Mouse (Mus musculus) adrenal gland, adult (tissue): ENCODE data around the gene Mettl16.

Source experiments
- DNase-seq, 2 experiments: peaks; one replicate each; pipeline ENCODE4 v3.0.0; 2022 to 2023; ENCODE audit warnings: low spot score in 1 of 2; ENCODE audit not compliant: inconsistent age in 2 of 2

The Mettl16 gene

DNA sequence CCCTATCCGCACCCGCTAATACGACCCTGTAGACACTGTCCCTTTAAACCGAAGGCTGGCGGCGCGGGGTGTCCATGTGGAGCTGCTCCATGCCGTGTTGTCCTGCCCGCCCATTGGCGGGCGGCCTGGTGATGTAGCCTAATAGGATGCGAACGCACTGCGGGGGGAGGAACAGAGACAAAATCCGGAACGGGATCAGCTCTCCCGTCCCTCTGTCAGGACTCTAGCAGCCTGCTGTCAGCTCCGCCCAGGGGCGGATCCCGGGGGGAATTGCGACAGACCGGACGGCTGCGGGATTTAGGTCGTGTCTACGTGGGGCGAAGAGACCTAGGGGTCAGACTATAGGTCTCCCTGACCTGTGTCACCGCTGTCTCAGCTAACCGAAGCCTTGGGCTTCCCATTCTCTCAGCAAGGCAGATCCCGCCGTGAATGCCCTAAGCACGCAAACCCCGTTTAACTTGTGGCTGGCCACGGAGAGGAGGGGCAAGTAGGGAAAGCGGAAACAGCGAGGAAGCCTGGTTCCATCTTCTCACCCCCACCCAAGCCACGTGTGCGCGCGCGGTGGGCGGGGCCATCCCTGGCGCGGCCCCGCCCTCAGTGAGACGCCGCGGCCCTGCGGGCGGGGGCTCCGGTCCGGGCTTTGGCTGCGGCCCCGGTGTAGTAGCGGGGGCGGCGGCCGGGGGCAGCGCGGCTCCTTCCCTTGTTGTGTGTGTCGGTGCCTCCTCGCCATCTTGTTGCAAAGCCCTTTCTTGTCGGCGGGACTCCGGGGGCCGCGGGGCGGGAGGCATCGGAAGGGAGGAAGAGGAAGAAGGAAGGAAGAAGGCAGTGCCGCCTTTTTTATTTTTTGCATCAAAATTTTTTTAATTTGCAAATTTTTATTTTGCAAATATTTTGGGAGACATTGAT lies 59.9 kb downstream of the Mettl16 start, which contains the start of gene Mnt:
Gene Mnt (plus strand): TSS at position 665 of the 906 bp plus-strand sequence.
- DNase-seq = peak; percentile 100

DNA sequence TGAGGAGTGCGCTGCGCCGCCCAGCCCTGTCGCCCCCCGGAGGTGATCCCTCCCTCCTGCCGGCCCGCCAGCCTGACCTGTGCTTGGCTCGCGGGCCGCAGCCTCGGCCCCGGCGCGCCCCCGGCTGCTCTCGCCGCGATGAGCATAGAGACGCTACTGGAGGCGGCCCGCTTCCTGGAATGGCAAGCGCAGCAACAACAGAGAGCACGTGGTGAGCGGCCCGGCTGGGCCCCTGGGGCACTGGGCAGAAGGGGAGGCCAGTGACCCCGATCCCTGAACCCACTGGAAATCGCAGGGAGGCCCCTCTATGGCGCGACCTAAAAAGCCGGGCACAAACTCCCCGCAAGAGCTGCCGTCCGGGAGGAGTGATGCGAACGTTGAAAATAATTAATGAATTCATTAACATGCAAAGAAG lies 60.6 kb downstream of the Mettl16 start:
- DNase-seq = peak; percentile 79 to 88

DNA sequence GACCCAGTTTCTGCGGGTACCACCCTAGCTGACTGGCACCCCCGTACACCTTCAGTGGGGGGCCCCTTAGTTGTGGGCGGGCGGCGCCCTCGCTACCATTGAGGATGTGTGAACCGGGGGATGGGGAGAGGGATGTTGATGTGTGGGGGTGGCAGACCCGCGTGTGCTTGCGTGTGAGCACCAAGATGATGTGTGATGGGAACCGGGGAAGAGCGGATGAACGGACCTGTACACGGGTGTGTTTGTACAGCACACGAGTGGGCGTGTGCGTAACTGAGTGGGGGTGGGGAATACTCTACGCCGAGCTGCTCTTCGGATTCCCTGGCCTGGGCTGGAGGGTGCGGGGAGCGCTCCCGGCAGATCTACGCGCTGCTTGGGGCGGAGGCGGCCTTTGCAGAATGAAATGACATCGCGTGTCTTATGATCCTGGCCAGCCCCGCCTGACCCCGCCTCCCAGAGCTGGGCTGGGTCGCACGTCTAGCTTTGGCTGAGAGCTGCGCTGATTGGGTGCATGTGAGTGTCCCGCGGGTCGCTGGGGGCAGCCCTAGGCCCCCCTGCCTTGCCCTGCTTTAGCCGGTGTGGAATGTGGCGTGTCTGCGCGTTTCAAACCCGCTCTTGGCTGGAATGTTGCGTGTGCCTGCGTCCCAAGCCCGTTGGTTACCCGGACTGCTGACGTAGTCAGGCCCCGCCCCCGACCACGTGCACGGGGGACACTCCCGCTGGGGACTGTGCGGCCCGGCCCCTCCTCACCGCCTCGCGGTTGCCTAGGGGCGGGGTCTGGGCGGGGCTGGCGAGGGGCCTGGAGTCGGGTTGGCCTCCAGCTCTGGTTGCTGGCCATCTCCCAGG lies 61.2 kb downstream of the Mettl16 start:
- DNase-seq = peak; percentile 100

DNA sequence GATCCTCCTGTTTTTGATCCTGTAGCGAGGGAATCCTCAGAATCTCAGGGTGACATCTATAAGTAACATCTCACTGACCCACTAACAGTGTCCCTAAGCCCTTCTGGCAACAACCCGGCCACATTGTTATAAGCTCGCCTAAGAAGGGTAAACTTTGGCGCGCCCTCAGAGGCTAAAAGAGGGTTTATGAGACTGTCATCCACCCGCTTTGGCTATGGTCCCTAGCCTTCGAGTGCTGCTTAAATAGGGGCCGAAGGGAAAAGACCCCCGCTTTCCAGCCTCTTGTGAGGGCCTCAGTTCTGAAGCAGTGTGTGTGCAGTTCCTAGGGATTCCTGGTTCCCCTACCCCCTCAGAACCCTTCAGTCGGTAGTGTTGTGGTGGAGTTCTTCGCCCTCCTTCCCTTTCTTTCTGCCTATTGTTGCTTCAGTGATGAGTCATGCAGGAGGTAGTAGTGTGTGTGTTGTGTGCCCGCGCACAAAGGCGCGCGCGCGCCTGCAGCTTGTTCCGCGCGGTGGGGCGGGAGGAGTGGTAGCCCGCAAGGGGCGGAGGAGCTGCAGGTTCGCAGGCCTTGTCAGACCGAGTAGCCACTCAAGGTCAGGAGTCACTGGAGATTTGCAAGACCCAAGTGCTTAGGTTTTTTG lies 62.0 kb downstream of the Mettl16 start:
- peak; percentile 91 to 94 for DNase-seq

DNA sequence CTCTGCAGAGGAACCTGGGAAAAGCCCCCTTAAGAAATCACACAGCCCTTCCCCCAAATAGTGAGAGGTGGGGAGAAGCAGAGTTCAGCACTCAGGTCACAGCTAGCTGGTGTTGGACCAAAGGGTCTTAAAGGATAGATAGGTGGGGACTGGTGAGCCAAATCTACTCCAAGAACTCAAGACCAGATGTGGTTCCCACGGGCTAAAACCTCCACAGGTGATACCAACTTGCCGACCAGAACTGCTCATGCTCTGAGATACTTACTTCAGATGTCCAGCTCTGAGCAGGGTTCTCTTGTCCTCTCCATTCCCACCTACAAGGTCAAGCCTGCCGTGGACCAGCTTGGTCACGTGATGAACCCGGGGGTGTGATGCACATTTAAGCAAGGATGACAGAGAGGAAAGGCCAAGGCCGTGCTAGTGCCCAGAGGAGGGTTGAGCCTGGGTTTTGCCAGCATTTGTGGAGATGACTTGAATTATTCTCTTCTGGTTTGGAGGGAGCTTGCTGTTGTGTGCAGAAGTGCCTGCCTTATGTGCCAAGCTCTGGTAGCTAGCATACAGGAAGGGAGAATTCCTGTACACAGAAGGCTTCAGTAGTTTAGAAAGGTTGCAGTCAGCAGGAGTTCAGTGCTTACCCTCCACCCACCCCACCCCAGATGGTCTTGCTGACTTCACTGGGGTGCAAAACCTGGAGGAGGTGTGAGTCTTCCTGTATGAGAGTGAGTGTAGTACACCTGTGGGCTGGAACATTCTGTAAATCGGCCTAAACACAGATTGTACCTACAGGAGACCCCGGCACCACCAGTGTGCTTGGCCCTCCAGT lies 63.1 kb downstream of the Mettl16 start:
- DNase-seq = peak; percentile 92 to 94

DNA sequence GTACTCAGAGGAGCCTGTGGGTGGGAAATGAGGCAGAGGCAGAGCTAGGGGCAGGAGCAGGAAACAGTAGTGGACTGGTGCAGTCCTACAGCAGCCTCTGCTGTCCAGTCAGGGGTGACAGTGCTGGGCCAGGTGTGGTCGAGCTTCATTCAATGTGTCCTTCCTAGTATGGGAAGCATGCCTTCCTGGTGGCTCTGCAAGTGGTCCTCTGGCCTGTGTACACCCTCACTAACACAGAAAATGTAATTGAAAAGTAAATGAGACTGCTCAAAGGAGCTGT lies 63.7 kb downstream of the Mettl16 start:
- DNase-seq = peak in 1 of 2 experiments; percentile 45

DNA sequence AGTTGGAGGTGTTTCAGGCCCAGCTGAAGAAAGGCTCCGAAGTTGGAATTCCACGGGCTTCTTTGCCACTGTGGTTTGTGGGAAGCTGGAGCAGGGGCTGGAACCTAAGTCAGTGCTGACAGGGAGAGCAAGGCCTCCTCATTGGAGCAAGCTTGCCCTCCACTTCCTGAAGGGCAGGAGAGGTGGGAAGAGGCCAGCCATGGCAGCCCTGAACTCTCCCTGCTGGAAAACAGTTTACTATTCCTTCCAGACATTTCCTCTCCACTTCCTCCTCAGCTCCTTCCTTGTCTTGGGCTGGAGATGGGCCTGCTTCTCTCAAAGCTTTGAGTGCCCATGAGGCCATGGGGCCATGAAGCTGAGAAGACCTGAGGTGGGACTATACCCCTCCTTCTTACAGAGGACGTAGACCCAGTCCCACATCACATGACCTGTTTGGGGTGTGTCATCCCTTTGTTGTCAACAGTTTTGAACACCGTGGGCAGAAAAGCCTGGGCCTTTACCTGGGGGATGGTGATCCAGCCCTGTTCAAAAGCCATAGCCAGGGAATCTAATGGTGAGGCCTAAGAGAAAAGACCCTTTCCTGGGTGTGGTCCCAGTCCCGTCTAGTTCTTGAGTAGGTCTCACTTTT lies 64.1 kb downstream of the Mettl16 start:
- DNase-seq = peak; percentile 40 to 70

DNA sequence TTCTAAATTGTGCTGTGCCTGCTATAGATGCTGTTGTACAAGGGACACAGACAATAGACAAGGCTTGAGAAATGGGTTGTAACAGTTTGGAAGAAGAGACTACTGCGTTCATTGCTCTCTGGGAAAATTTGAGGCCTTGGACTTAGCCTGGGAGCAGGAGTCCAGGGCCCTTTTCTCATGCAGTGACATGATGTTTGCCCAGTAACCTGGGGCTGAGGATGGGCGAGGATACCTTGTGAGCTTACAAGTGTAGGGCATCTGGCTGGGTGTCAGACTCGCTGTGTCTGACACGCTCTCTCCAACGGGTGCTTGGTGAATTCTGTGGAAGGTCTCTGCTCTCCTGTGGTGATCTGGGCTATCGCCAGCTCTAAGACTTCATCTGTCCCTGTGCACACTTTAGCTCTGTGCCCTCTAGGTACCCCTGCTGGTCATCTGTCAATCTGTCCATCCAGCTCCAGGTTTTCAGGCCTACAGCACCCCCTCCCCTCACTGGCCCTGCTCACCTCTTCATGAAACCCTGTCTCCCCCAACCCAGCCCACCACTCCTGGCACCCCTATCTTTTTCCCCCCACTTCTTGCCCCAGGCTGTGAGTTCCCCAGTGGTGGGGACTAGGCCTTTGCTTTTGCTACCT lies 65.1 kb downstream of the Mettl16 start:
- DNase-seq = peak in 1 of 2 experiments; percentile 28

DNA sequence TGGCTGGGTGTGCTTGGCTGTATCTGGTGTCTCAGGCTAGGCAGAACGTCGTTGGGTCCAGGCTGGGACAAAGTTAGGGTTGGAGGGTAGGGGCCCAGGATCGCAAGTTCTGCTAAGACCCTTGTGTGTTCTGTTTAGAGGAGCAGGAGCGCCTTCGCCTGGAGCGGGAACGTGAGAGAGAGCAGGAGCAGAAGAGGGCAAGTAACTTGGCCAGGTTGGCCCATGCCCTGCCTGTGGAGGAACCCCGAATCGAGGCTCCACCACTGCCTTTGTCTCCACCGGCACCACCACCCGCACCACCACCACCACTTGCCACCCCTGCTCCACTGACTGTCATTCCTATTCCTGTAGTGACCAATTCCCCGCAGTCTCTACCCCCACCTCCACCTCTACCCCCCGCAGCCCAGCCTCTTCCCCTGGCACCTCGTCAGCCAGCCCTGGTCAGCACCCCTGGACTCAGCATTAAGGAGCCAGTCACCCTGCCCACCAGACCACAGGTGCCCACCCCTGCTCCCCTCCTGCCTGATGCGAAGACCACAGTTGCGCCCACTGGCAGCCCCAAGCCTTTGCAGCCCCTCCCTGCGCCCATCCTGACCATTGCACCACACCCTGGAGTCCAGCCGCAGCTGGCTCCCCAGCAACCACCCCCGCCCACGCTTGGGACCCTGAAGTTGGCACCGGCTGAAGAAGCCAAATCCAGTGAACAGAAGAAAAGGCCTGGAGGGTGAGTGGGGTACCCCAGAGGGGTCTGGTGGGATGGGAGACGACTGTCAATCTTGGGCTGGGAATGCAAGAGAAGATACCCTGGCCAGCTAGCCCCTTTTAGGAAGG lies 65.8 kb downstream of the Mettl16 start:
- DNase-seq = peak; percentile 50 to 64

DNA sequence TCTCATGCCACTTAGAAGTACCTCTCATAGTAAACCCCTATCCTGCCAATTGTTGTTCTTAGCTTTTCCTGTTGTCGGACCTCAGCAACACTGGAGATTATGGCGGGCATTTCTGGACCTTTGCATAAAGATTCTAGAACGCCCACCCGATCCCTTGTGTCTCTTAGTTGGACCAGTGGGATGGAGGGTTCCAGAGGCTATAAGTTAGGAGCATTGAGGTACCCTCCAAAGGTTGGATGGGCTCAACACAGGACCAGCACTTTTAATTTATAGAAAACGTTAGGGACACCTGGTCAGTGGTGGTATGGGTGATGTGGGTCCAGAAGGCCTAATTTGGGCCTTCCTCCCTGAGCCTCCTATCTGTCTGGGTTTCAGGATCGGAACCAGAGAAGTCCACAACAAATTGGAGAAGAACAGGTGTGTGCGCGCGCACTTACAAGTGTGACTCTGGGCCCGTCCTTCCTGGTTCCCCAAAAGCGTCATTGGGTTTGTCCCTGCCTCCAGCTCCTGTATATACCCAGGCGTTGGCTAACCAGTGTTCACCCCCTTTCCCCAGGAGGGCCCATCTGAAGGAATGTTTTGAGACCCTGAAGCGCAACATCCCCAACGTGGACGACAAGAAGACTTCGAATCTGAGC lies 66.5 kb downstream of the Mettl16 start:
- DNase-seq = no peak

DNA sequence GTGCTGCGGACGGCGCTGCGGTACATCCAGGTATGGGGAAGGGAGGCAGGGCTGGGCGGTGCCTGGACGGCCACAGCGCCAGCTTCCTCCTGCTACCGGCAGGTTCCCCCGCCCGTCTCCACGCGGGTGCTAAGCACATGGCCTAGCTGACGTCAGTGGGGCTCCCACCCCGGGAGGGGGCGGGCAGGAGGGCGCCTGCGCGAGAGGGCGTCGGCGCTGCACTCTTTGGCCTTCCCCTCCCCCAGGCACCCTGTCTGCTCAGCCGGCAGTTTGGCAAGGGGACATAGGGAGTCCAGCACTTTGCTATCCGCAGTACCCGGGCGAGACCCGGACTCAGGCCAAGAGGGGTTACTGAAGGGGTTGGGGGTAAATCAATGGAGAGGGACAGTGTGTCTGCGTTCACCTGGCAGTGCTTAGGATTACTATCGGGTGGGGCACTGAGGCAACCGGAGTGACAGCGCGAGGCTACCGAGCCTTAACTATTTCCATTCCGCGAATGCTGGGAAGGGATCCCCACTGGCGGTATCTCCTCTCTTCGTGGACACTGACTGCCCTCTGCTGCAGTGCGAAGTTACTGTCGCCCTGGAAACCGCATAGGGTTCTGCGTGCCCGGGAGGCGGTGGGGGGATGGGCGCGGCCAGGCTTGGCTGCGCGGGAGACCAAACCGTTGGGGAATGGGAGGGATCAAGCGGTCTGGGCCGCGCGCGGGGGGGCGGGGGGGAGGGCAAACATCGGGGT lies 67.2 kb downstream of the Mettl16 start:
- DNase-seq = peak; percentile 98

DNA sequence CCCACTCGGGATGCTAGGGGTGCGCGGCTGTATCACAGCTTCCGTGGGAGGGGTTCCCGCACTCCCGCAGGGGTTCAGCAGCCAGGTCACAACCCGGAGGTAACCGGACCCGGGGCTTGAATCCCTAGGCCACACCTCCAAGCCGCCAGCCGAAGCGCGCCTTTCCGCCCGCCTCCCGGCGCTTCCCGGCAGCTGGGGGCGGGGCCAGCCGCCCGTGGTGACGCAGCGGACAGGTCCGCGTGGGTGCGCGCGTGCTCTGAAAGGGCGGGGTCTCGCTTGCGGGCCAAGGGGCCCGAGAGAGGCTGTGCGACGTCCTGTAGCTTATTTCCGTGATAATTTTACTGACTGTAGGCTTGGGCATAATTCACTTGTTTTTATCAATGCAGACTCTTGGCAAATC lies 67.8 kb downstream of the Mettl16 start:
- DNase-seq = peak; percentile 97 to 98

DNA sequence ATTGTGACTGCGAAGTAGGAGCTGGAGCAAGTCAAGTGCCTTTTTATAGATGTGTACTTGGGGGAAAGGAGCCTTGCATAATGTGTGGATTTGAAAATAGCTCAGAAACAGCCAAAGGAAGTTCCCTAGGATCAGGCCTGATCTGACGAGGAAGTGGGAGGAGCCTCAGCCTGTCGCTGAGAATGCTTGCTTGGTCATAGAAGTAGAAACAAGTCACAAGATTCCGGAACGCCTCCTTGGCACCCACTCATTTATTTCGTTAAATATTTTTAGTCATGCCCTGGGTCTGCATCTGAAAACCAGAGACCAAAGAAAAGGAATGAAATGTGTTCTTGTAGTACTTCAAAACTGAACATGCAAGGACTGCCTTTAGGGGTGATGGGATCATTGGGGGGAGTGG lies 68.3 kb downstream of the Mettl16 start:
- DNase-seq = peak; percentile 74 to 84

DNA sequence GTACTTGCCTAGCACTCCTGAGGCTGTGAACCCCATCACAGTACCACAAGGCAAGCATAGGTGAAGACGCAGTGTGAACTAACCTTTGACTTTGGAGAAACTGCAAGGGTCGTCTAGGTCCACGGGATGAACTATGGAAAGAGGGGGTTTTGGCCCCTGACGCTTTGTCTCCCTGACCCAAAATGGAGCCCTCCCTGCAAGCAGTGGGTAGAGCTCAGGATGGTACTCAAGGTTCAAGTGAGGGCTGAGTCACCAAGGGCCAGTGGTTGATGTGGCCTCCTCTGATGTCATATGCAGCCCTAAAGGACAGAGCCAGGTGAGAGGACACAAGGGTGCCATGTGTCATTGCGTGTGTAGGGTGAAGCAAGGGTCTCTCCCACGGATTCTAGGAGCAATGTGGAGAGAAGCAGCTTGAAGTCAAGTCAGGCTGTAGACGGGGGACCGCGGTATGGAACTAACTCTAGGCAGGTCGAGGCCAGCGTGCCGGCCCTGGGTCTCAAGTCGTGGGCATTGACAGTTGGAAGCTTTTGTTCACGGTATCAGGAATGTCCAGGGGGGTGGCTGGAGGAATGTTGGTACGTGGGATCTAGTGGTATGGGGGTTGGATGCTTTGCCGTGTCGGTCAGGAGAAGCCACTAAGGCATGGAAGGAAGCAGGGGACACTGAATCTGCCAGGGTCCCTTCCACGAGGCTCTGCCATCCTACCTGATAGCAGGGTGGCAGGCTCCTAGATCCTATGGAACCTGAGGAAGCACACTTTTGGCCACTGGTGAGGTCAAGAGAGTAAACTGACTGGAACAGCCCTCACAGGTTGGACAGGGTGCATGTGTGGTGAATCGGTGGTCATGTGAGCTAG lies 69.5 kb downstream of the Mettl16 start:
- DNase-seq = peak; percentile 40 to 72

DNA sequence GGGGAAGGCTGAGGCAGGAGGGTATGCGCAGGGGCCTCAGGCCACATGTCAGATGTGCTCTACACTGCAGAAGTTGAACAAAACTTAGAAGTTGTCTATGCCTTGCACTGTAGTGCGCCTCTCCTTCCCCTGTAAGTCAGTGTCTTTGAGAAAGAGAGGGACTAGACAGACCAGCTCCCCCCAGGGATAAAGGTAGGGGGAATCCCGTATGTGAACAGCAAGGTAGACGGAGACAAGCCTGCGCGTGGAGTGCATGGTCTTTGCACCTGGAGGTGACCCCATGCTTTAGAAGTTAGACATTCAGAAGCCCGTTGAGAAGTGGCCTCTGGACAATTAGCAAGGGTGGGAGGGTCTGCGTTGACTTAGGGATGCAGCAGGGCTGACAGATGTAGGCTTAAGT lies 70.1 kb downstream of the Mettl16 start:
- peak; percentile 26 to 60 for DNase-seq

DNA sequence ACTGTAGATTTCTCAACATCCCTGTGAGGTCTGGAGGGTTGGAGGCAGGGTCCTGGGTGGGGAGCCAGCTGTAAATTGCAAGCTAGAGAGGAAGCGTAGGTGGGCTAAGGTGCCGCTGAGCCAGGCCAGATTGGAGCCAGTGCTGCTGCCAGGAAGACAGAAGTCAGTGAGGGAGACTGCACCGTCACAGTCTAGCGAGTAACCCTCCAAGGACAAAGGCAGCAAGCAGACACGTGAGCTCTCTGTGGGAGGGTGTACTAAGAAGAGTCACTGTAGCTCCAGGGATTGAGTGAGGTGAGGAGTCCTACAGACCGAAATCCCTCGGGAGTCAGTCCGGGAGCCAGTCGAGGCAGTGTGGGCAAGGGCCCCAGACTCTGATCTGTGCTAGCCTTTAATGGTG lies 70.7 kb downstream of the Mettl16 start:
- DNase-seq = peak; percentile 79 to 87

DNA sequence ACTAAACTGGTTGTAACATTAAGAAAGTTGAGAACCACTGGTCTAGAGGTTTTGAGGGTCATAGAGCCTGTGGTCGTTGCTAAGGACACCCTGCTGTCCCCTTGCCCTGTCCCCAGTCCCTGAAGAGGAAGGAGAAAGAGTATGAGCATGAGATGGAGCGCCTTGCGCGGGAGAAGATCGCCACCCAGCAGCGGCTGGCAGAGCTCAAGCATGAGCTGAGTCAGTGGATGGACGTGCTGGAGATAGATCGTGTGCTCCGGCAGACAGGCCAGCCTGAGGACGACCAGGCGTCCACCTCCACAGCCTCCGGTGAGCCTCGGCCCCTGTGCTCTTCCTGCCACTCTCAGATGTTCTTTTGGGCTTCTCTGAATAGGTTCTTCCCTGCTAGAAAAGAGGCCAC lies 71.4 kb downstream of the Mettl16 start:
- DNase-seq = peak in 1 of 2 experiments; percentile 14
